Mouse (Mus musculus) urinary bladder, postnatal 4 days (tissue): ENCODE data around the gene Rcan2.

Experiments used
- DNase-seq, 2 experiments: peaks; one replicate each; pipeline ENCODE4 v3.0.0; 2021 to 2022; ENCODE audit warnings: low spot score in 2 of 2

Gene Rcan2

DNA sequence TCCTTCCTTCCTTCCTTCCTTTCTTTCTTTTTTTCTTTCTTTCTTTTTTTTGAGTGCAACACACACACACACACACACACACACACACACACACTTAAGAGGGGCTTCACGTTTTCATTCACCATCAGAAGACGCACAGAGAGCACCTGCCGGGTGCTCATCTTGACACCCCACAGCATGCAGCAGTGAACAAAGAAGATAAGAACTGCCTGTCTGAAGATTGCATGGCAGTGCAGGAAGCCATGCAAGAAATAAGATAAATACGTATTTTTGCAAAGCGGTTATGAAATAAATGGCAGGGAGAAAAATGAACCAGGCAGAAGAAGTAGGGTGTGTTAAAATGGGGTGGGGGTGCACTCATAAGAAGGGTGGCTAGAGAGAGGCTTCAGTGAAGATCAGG lies 116.0 kb downstream of the Rcan2 start:
- no peak for DNase-seq

DNA sequence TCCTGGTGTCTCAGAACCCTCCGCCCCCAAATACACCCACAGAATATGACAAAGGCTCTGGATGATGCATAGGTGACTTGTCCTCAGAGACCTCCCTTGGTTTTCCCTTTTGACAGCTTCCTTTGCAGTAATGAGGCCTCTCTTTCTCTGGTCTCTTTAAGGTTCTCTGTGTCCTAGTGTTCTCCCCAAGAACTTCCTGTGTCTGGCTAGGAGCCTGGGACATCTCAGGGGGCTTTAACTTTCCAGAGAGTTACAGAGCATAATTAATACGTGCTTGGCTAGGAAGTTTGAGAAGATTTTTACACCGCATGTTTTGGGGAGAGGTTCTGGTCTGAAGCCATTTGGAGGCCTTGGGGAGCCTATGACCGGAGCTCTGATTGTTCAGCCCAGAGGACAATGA lies 128.7 kb downstream of the Rcan2 start:
- no peak for DNase-seq

DNA sequence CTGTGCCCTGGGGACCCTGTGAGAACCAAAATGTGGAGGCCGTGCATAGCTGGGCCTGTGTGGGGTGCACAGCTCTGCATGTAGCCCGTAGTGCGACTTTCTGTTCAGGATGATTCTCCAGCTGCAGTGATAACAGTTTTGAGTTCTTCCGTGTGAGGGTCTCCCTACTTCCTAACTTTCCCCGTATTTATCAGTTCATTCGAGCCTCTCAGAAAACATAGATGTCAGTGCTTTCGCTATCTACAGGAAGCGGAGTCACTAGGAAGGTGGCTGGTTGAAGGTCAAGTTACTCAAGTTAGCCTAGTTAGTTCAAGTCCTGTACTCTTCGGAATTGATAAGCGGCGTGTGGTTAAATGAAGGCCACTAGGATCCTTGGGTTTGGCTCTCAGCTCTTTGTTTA lies 130.6 kb downstream of the Rcan2 start:
- DNase-seq: no peak

DNA sequence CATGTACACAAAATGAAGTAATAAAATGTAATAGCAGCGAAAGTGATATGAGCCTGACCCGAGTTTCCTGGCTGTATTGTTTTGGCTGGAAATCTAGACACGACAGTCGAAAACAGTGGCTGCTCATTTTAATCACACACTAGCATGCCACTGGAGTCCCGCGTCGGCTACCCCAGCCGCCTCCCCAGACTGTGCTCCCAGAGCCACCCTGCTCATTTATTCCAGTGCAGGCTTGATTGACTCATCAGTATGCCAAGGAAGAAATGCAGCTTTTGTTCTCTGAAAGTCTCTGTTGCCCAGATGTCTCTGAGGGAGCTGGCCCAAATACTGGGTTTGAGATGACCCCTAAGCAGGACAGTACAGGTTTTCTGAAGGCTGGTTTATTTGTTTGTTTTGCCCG lies 132.9 kb downstream of the Rcan2 start:
- DNase-seq: no peak

DNA sequence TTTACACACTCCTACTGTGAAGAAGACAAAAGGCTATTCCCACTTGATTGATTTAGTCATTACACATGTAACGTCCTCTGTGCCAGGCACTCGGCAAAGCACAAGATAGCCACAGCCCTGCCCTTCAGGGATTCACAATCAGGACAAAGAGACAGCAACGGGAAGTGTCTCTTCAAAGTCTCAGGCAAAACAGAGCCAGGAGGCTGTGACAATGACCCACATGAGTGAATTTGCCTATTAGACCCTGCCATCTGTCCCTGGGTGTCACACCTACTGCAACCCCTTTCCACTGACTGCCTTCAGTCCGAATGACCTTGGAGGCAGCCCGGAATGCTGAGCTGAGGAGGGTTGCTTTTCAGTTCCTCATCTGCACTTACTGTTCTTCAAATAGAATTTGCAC lies 151.1 kb downstream of the Rcan2 start:
- DNase-seq: no peak

DNA sequence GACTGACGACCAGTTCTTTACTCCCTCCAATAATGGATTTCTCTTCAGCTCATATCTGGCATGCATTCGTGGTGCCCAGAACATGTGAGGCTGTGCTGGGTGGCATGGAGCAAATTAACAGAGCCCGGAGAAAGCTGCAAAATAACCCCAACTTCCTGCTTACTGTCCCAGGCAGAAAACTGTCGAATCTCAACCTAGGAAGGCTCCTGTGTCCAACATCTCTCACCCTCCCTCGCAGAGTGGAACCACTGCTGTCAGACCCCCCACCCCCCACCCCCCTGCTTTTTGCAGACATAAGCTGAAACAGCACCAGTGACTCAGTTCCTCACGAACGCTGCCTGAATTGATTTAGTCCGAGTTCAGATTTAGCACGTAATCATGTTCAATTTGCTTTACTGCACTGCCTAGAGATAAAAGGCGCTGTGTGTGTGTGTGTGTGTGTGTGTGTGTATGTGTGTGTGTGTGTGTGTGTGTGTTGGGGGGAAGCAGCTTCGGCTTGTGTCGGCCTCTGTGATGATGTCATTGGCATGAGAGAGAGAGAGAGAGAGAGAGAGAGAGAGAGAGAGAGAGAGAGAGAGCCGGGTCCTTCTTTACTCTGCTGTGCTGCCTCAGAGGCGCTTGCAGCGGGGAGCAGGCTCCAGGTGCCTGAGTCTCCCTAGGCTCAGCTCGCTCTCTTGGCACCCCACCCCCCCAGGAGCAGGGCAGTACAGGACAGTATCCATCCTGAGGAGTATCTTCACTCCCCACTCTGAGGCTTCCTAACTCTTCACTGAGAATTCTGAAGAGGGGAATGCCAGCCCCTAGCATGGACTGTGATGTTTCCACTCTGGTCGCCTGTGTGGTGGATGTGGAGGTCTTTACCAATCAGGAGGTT lies 151.7 kb downstream of the Rcan2 start:
- DNase-seq: no peak

DNA sequence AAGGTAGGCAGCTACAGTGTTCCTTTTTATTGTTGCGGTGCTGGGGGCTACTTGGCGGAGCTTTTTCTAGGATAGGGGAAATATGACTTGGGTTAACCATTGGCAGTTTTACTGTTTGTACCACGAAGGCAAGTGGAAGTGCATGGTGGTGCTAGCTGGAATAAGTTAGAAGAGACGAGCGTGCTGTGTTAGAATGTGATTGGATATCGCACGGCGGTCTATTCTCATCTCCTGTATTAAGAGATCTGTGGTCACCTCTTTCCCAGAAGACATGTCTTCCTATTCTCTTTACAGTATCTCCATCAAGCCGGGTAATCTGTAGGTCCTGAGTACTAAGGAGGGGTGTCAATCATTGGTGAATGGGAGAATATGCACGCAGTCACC lies 152.4 kb downstream of the Rcan2 start:
- DNase-seq: no peak

- DNase-seq: no peak
These were observed 158.6 kb downstream of the Rcan2 start for GRCm38 (mm10) chr17:43959797-43960196.

- DNase-seq: no peak
These were observed 168.8 kb downstream of the Rcan2 start for GRCm38 (mm10) chr17:43969943-43970342.

GRCm38 (mm10) chr17:43977572-43977971 lies 176.4 kb downstream of the Rcan2 start:
- DNase-seq: no peak

DNA sequence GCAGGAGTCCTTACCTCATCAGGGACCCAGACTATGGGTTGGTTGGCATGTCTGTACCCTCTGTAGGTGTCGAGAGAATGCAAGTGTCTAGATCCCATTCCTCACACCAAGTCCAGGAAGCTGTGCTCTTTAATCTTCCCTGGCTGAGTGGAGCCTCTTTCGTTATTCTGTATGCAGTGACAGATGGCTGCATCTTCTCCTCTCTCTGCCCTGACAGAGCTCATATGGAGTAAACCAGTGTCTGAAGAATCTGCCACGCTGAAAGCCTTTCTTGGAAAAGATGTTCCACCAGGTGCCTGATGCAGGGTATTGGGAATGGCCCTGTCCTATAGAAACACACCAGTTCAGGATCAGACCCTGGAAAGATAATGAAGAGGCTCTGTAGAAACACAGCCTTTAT lies 178.8 kb downstream of the Rcan2 start:
- no peak for DNase-seq

- DNase-seq: no peak
These were observed 181.4 kb downstream of the Rcan2 start for GRCm38 (mm10) chr17:43982505-43982904.

GRCm38 (mm10) chr17:43989334-43989945 lies 188.3 kb downstream of the Rcan2 start:
- no peak for DNase-seq

GRCm38 (mm10) chr17:43990957-43991383 lies 189.8 kb downstream of the Rcan2 start:
- no peak for DNase-seq

DNA sequence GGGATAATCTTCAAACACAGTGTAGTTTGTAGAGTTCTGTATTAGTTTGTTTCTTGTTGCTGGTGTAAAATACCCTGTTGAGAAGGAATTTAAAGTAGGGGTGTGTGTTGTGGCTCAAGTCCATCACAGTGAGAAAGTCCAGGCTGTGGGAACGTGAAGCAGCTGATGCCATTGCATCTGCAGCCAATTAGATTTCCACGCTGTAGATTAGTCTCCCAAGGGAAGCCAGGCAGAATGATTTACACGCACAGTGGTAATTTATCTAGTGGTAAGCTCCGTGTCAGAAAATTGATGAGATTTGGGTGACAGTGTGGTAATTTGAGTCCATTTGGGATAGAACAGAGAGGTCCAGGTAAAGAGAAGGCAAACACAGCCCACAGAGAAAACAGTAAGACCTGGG lies 192.9 kb downstream of the Rcan2 start:
- DNase-seq: no peak

GRCm38 (mm10) chr17:43997514-43997913 lies 196.4 kb downstream of the Rcan2 start:
- no peak for DNase-seq

- no peak for DNase-seq
These were observed 196.9 kb downstream of the Rcan2 start for GRCm38 (mm10) chr17:43998095-43998494.

DNA sequence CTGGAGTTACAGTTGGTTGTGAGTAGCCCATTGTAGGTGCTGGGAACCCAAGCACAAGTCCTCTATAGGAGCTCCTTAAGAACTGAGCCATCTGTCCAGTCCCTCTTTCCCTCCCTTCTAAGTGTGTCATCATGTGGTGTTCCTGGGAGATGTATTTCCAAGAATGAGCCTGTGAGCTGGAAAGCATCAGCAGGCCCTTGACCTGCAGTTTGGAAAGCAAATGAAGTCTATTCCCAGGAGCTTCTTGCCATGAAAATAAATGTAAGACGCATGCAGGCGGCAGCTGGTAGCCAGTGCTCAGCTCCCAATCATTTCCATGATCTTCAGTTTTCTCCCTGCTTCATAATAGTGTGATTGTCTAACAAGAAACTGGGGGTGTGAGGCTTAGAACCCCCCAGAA lies 203.2 kb downstream of the Rcan2 start:
- DNase-seq: no peak

GRCm38 (mm10) chr17:44007411-44007810 lies 206.3 kb downstream of the Rcan2 start:
- DNase-seq: no peak

DNA sequence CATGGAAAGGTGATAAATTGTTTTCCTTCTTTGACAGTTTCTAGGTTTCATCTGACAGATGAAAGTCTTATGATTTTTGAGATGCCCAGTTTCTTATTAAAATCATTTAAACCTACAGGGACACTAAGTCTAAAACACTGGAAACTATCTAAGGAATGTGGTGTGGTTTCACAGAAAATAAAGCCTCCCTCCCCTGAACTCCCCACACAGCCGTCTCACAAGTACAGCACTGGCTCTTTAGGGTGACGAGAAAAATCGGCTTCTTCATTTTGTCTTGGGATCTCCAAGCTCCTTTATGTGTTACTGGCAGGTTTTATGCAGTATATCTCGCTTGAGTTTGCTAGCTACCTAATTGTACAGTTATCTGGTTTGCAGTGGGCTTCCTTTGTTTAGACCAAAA lies 210.8 kb downstream of the Rcan2 start:
- no peak for DNase-seq

- no peak for DNase-seq
These were observed 212.8 kb downstream of the Rcan2 start for GRCm38 (mm10) chr17:44013756-44014510.

- DNase-seq: no peak
These were observed 215.2 kb downstream of the Rcan2 start for GRCm38 (mm10) chr17:44016314-44016713.
